Mouse (Mus musculus): ENCODE data around the gene Tas2r135.

Gene Tas2r135

GRCm38 (mm10) chr6:42374701-42375100 is 30.5 kb upstream of the Tas2r135 start:
- no peak for DNase-seq (ENCODE audit: low spot score)

GRCm38 (mm10) chr6:42375131-42375530 is 30.1 kb upstream of the Tas2r135 start:
- DNase-seq (ENCODE audit: low spot score) = no peak

GRCm38 (mm10) chr6:42376016-42376415 is 29.2 kb upstream of the Tas2r135 start:
- DNase-seq (ENCODE audit: low spot score) = no peak

GRCm38 (mm10) chr6:42376504-42377019 is 28.7 kb upstream of the Tas2r135 start:
- DNase-seq (ENCODE audit: low spot score) = no peak

GRCm38 (mm10) chr6:42377280-42377679 is 28.0 kb upstream of the Tas2r135 start:
- DNase-seq (ENCODE audit: low spot score) = no peak

GRCm38 (mm10) chr6:42379551-42379950 is 25.7 kb upstream of the Tas2r135 start:
- no peak for DNase-seq (ENCODE audit: low spot score)

GRCm38 (mm10) chr6:42380416-42381144 is 24.7 kb upstream of the Tas2r135 start:
- no peak for DNase-seq (ENCODE audit: low spot score)

GRCm38 (mm10) chr6:42381221-42381620 is 24.0 kb upstream of the Tas2r135 start:
- DNase-seq (ENCODE audit: low spot score) = no peak

- DNase-seq (ENCODE audit: low spot score) = no peak
Observed at GRCm38 (mm10) chr6:42381916-42382381, 23.3 kb upstream of the Tas2r135 start.

GRCm38 (mm10) chr6:42383360-42383759 is 21.9 kb upstream of the Tas2r135 start:
- DNase-seq (ENCODE audit: low spot score) = no peak

GRCm38 (mm10) chr6:42385635-42386034 is 19.6 kb upstream of the Tas2r135 start:
- no peak for DNase-seq (ENCODE audit: low spot score)

- DNase-seq (ENCODE audit: low spot score) = no peak
Observed at GRCm38 (mm10) chr6:42391796-42392330, 13.4 kb upstream of the Tas2r135 start.

- DNase-seq (ENCODE audit: low spot score) = peak; percentile 55
Observed at GRCm38 (mm10) chr6:42395960-42396809, 9.0 kb upstream of the Tas2r135 start.

- DNase-seq (ENCODE audit: low spot score) = no peak
Observed at GRCm38 (mm10) chr6:42397041-42397657, 8.1 kb upstream of the Tas2r135 start.

- DNase-seq (ENCODE audit: low spot score) = no peak
Observed at GRCm38 (mm10) chr6:42398285-42398684, 6.9 kb upstream of the Tas2r135 start.

- DNase-seq (ENCODE audit: low spot score) = no peak
Observed at GRCm38 (mm10) chr6:42398998-42399397, 6.2 kb upstream of the Tas2r135 start.

GRCm38 (mm10) chr6:42399938-42400337 is 5.3 kb upstream of the Tas2r135 start, which contains the start of gene Tas2r143:
Gene Tas2r143, plus strand, starts transcription at chr6:42400238.
- no peak for DNase-seq (ENCODE audit: low spot score)

GRCm38 (mm10) chr6:42419443-42419842 is 14.2 kb downstream of the Tas2r135 start:
- DNase-seq (ENCODE audit: low spot score) = no peak

- DNase-seq (ENCODE audit: low spot score) = no peak
Observed at GRCm38 (mm10) chr6:42421439-42421838, 16.2 kb downstream of the Tas2r135 start.

GRCm38 (mm10) chr6:42424472-42424871 is 19.2 kb downstream of the Tas2r135 start:
- DNase-seq (ENCODE audit: low spot score) = no peak

- DNase-seq (ENCODE audit: low spot score) = no peak
Observed at GRCm38 (mm10) chr6:42426337-42426736, 21.1 kb downstream of the Tas2r135 start.

- DNase-seq (ENCODE audit: low spot score) = no peak
Observed at GRCm38 (mm10) chr6:42433554-42433953, 28.3 kb downstream of the Tas2r135 start.

Data from layer of hippocampus, adult 11-12 months (tissue).